Mouse (Mus musculus) liver, embryonic 14.5 days (tissue): ENCODE results near the gene Ceacam9.
A peak's percentile ranks its signal among the peaks of the same experiment; 100 is the strongest.

Experiments
- CTCF ChIP-seq: IDR thresholded peaks from 2 replicates; pipeline ENCODE4 v1.5.1; 2016; ENCODE audit warnings: antibody characterized with exemption, low read depth, control low read depth
- EP300 ChIP-seq: IDR thresholded peaks from 2 replicates; pipeline ENCODE4 v1.6.1; 2016; ENCODE audit warnings: antibody characterized with exemption, low read depth

- TF ChIP-seq CTCF = peak; percentile 74
- no peak for TF ChIP-seq EP300
These were observed 7.0 kb downstream of the Ceacam9 start for GRCm38 (mm10) chr7:16728596-16729348.
